Comparison of ENCODE assay signal across 8 mouse cellular contexts in genomic region chr7:131543623-131544481, GRCm38 (mm10). TPM values are rescaled to one million over a fixed set of nuclear protein-coding genes. Genes with fewer than 3 reads are reported as not detected.
A peak's percentile ranks its signal among the peaks of the same experiment; 100 is the strongest.
DNase-seq lines count a peak whose midpoint lies in the region; ATAC-seq and TF ChIP-seq lines count a peak whose summit lies in the region.
"Had no signal": no experiment of that assay in that cellular context is flagged by ENCODE, and none has a peak within 500 bp of the region (broad histone marks: within the 10 kb centered on the region; RNA-seq: fewer than 3 reads in every experiment).

No protein-coding gene starts in this region.

- H3K4me1 ChIP-seq in testis, adult 2 months (ENCODE audit: control insufficient read depth, insufficient read depth, low read length): peaks cover 12% of the 10 kb centered on the region
- peaks cover 28% of the 10 kb centered on the region for H3K4me1 ChIP-seq in forebrain, embryonic 13.5 days
- peaks cover 32% of the 10 kb centered on the region for H3K4me1 ChIP-seq in limb, embryonic 10.5 days
- H3K4me1 ChIP-seq in neural tube, embryonic 14.5 days (ENCODE audit: control insufficient read depth, insufficient read depth, low read length): peaks cover 16% of the 10 kb centered on the region

- peak overlapping the region; percentile 60 for H3K4me2 ChIP-seq in forebrain, embryonic 13.5 days
- H3K4me2 ChIP-seq in neural tube, embryonic 14.5 days (ENCODE audit: low read depth, low read length): peak overlapping the region; percentile 1; the same call in 1 of the 2 replicates

- no peak for TF ChIP-seq POLR2A in testis, adult 2 months (IDR thresholded peaks at IDR 0.05; ENCODE audit: control insufficient read depth, low read depth, low read length)

- H3K9ac ChIP-seq in forebrain, embryonic 13.5 days: no peak overlapping the region
- H3K9ac ChIP-seq in neural tube, embryonic 14.5 days (replicated peaks; ENCODE audit: low read depth, low read length): no peak overlapping the region

- intact Hi-C loops in left cerebral cortex, postnatal 36 days (cut with DNase I): loop anchor here (5.0 to 10.0 kb wide), 2 partner anchors 129 to 203 kb away; partner anchors contain the start of genes Acadsb and Ikzf5

- WGBS in forebrain, embryonic 13.5 days: under 1% methylated on average over 74 of the region's 75 CpGs
- under 1% methylated on average over 75 of the region's 75 CpGs for WGBS in limb, embryonic 10.5 days
- WGBS in neural tube, embryonic 14.5 days: under 1% methylated on average over 72 of the region's 75 CpGs

- no peak overlapping the region for H3K27ac ChIP-seq in testis, adult 2 months (ENCODE audit: control insufficient read depth, insufficient read depth, low read depth, low read length)
- no peak overlapping the region for H3K27ac ChIP-seq in forebrain, embryonic 13.5 days
- H3K27ac ChIP-seq in limb, embryonic 10.5 days: no peak overlapping the region
- peak overlapping the region; percentile 16; the same call in 1 of the 2 replicates for H3K27ac ChIP-seq in neural tube, embryonic 14.5 days (ENCODE audit: low read depth, low read length)

- TF ChIP-seq CTCF in testis, adult 2 months (IDR thresholded peaks at IDR 0.05; ENCODE audit: control insufficient read depth, insufficient read depth, insufficient replicate concordance, low read depth, low read length): no peak

- H3K36me3 ChIP-seq in testis, adult 2 months (ENCODE audit: control insufficient read depth, insufficient read depth, low read length): no peaks in the 10 kb centered on the region
- no peaks in the 10 kb centered on the region for H3K36me3 ChIP-seq in forebrain, embryonic 13.5 days (ENCODE audit: poor library complexity, severe bottlenecking)
- no peaks in the 10 kb centered on the region for H3K36me3 ChIP-seq in limb, embryonic 10.5 days
- no peaks in the 10 kb centered on the region for H3K36me3 ChIP-seq in neural tube, embryonic 14.5 days (ENCODE audit: control insufficient read depth, insufficient read depth, low read length)

- no peaks in the 10 kb centered on the region for H3K9me3 ChIP-seq in forebrain, embryonic 13.5 days (replicated peaks)
- no peaks in the 10 kb centered on the region for H3K9me3 ChIP-seq in limb, embryonic 10.5 days (replicated peaks)
- H3K9me3 ChIP-seq in neural tube, embryonic 14.5 days (ENCODE audit: control insufficient read depth, low read length): no peaks in the 10 kb centered on the region

- H3K4me3 ChIP-seq in testis, adult 2 months (ENCODE audit: control insufficient read depth, low read depth, low read length): peak overlapping the region; percentile 46
- peak overlapping the region; percentile 34 for H3K4me3 ChIP-seq in forebrain, embryonic 13.5 days
- H3K4me3 ChIP-seq in limb, embryonic 10.5 days: peak overlapping the region; percentile 57
- H3K4me3 ChIP-seq in neural tube, embryonic 14.5 days (ENCODE audit: low read depth, low read length): peak overlapping the region; percentile 20

- ATAC-seq in forebrain, embryonic 13.5 days: no peak
- no peak for ATAC-seq in neural tube, embryonic 14.5 days (ENCODE audit: low read depth)

- no peak for DNase-seq in testis, postnatal 10 days (ENCODE audit: low spot score)
- DNase-seq in limb, embryonic 10.5 days (ENCODE audit: low spot score): peak; percentile 74
- no peak for DNase-seq in left cerebral cortex, postnatal 36 days (ENCODE audit: low spot score in 2 of 2)
- DNase-seq in right cerebral cortex, postnatal 36 days (ENCODE audit: low spot score in 2 of 2): no peak

- no peaks in the 10 kb centered on the region; the same call in none of the 2 replicates for H3K27me3 ChIP-seq in testis, adult 2 months (ENCODE audit: control insufficient read depth, insufficient read depth, low read length)
- H3K27me3 ChIP-seq in forebrain, embryonic 13.5 days: peaks cover 99% of the 10 kb centered on the region
- H3K27me3 ChIP-seq in limb, embryonic 10.5 days (ENCODE audit: low read depth, poor library complexity, severe bottlenecking): peaks cover 100% of the 10 kb centered on the region
- H3K27me3 ChIP-seq in neural tube, embryonic 14.5 days (ENCODE audit: control insufficient read depth, insufficient read depth, low read length): peaks cover 63% of the 10 kb centered on the region

RNA-seq across cellular contexts. Expression of gene Hmx3, which starts 1.2 kb away (rescaled TPM):
- not detected in 2 replicates for polyA plus RNA-seq in testis, adult 2 months (2012; rRNA removed)
- polyA plus RNA-seq in forebrain, embryonic 13.5 days (2015; fragmentation: Nextera tagmentation; extraction: Ambion mirVana): 0.31 and 0.56 TPM in 2 replicates
- not detected in 2 replicates for polyA plus RNA-seq in limb, embryonic 10.5 days (2016; fragmentation: Nextera tagmentation; extraction: Ambion mirVana)
- 0.55 and 0.84 TPM in 2 replicates for polyA plus RNA-seq in neural tube, embryonic 14.5 days (2014; fragmentation: Nextera tagmentation; extraction: Ambion mirVana)
- total RNA-seq in left cerebral cortex, postnatal 36 days (2021): not detected

RNA-seq across cellular contexts. Expression of gene Hmx2, which starts 4.7 kb away (rescaled TPM):
- not detected in 2 replicates for polyA plus RNA-seq in testis, adult 2 months (2012; rRNA removed)
- polyA plus RNA-seq in forebrain, embryonic 13.5 days (2015; fragmentation: Nextera tagmentation; extraction: Ambion mirVana): 0.44 and 0.99 TPM in 2 replicates
- not detected in 2 replicates for polyA plus RNA-seq in limb, embryonic 10.5 days (2016; fragmentation: Nextera tagmentation; extraction: Ambion mirVana)
- polyA plus RNA-seq in neural tube, embryonic 14.5 days (2014; fragmentation: Nextera tagmentation; extraction: Ambion mirVana): 0.92 and 1.0 TPM in 2 replicates
- not detected for total RNA-seq in left cerebral cortex, postnatal 36 days (2021)
- polyA plus RNA-seq: cerebellum, adult 2 months had no signal

RNA-seq across cellular contexts. Expression of gene Bub3, which starts 16.2 kb away (rescaled TPM):
- polyA plus RNA-seq in testis, adult 2 months (2012; rRNA removed): 46.8 and 47.5 TPM in 2 replicates
- polyA plus RNA-seq in forebrain, embryonic 13.5 days (2015; fragmentation: Nextera tagmentation; extraction: Ambion mirVana): 240 and 247 TPM in 2 replicates
- 338 and 339 TPM in 2 replicates for polyA plus RNA-seq in limb, embryonic 10.5 days (2016; fragmentation: Nextera tagmentation; extraction: Ambion mirVana)
- 139 and 143 TPM in 2 replicates for polyA plus RNA-seq in neural tube, embryonic 14.5 days (2014; fragmentation: Nextera tagmentation; extraction: Ambion mirVana)
- total RNA-seq in left cerebral cortex, postnatal 36 days (2021): 10 to 100 TPM; 57.1 to 64.4 TPM
